Mouse (Mus musculus): ENCODE measurements around the gene C1ra.
"Not testable (repeated sequence)": the region's sequence is repeated elsewhere in the genome, so short reads cannot be mapped to it uniquely, and the experiment has no call there.

The C1ra gene

GRCm38 (mm10) chr6:124512355-124512836 lies at the start of gene C1ra:
TSS of gene C1ra (plus strand) at chr6:124512405.
- DNase-seq = peak; percentile 45

- DNase-seq = no peak
Observed at GRCm38 (mm10) chr6:124463881-124464291, 48.3 kb upstream of the C1ra start.

DNA sequence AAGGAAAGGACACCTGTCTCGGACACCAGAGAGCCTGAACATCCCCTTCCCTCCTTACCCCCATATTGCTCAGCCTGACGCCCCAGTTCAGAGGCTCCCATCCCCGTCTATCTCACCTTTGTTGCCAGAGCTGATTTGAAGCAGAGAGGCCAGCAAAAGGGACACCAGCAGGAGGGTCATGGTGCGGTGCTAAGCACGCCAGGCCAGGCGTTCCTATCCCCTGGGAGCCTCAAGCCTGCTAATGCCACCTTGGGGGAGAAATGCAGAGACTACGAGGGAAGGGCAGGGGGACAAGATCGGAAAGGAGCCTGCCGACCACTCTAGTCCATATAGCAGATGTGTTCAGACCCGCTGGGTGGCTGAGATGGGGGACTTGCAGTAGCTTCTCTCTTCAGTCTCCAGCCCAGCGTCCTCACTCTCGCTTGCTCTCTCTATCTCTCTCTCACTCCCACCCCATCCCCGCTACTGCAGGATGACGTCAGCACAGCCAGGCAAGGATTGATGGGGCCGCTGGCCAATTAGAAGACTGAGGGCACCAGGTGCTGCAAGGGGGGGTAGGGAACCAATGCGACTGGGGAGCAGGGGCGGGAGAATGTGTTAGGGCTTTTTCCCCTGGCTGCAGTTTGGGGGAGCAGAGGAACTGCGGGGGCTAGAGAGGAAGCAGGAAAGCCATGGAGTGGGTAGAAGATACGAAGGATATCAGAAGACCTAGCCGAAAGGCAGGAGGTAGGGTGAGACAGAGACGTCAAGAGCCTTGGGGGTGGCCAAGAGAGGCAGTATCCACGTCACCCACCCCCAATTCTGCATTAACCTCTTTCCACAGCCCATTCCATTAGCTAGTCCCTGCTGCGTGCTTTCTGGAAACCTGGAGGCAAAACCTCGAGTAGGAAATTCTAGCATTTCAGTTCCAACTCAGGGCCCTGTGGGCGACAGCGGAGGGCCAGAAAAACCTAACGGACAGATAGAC lies 47.6 kb upstream of the C1ra start, which contains the start of gene Clstn3:
Gene Clstn3 (minus strand): TSS at position 490 of the 967 bp plus-strand sequence.
- peak; percentile 46 for DNase-seq

- no peak for DNase-seq
Observed at GRCm38 (mm10) chr6:124465299-124465698, 46.9 kb upstream of the C1ra start.

DNA sequence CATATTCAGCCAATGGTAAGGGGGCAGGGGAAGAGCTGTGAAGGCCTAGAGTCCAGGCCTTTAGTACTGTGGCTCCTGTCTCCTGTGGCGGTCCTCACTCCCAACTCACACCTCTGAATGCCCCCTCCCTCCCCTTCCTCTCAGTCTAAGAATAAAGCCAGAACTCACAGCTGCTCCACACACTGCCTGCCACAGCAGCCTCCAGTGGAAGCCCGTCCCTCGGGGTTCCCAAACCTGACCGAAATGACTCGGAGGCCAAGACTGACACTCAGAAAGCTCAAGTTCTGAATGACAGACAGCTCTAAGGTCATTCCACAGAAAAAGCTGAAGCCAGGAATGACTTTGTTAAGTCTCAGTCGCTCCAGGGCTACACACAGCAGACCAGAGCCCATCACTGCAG lies 46.5 kb upstream of the C1ra start:
- no peak for DNase-seq

GRCm38 (mm10) chr6:124471121-124471520 lies 41.1 kb upstream of the C1ra start:
- DNase-seq = no peak

DNA sequence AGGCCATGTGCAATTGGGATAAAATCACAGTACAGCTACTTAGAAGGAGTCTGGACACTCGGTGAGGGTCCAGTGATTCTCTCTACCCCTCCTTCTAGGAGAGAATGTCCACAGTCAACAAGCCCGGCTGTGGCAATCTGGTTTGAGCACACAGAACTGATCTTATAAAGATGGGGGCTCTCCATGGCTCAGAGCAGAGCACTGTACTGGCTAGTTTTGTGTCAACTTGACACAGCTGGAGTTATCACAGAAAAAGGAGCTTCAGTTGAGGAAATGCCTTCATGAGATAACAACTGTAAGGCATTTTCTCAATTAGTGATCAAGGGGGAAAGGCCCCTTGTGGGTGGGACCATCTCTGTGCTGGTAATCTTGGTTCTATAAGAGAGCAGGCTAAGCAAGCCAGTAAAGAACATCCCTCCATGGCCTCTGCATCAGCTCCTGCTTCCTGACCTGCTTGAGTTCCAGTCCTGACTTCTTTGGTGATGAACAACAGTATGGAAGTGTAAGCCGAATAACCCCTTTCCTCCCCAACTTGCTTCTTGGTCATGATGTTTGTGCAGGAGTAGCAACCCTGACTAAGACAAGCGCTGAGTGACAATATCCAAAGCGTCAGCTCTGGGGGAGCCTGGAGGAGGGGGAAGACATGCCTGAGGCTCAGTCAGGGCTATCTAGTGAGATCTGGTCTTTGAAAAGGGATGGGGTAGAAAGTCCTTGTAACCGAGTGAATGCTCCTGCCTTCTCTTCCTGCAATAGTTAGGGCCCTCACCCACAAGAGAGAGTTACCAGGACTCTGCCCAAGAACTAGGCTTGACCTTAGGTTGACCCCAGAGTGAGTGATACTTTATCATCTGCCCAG lies 40.2 kb upstream of the C1ra start:
- DNase-seq = not testable (repeated sequence)

DNA sequence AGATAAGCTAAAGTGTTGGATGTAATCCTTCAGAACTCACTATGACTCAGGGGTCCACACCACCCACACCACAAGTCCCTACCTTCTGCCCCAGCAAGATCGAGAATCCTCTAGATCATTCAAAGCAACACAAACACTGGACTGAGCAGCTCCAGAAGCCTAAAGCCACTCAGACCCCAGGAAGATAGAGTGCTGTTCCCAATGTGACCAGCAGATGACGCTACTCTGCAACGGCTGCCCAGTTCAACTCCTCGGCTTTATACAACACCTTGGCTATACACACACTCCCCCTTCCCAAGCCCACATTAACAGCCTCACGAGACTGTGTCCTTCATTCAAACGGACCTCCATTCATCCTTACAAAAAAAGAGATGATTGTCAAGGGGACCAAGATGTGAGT lies 39.4 kb upstream of the C1ra start:
- DNase-seq = peak; percentile 28

- DNase-seq = no peak
Observed at GRCm38 (mm10) chr6:124474621-124475020, 37.6 kb upstream of the C1ra start.

- DNase-seq = not testable (repeated sequence)
Observed at GRCm38 (mm10) chr6:124475335-124476075, 36.7 kb upstream of the C1ra start.

GRCm38 (mm10) chr6:124476216-124476615 lies 36.0 kb upstream of the C1ra start:
- DNase-seq = no peak

GRCm38 (mm10) chr6:124476796-124477195 lies 35.4 kb upstream of the C1ra start:
- no peak for DNase-seq

DNA sequence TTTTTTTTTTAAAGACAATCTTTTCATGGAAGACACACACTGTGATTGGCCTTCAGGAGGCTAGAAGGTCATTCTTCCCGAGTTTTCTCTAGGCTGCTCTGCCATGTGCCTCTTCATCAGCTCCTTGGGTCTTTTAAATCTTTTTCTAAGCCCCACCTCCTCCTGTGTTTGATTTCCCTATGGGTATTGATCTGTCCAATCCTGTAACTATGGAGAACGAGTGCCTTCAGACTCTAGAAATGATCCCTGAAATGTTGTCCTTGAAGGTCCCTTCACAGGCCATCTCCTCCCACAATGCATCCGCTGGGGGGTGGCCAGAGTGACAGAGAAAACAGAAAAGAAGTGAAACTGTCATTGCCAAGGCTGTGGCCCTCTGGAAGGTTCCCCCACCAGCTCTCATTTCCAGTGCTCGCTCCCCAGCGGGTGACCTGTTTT lies 35.0 kb upstream of the C1ra start:
- no peak for DNase-seq

DNA sequence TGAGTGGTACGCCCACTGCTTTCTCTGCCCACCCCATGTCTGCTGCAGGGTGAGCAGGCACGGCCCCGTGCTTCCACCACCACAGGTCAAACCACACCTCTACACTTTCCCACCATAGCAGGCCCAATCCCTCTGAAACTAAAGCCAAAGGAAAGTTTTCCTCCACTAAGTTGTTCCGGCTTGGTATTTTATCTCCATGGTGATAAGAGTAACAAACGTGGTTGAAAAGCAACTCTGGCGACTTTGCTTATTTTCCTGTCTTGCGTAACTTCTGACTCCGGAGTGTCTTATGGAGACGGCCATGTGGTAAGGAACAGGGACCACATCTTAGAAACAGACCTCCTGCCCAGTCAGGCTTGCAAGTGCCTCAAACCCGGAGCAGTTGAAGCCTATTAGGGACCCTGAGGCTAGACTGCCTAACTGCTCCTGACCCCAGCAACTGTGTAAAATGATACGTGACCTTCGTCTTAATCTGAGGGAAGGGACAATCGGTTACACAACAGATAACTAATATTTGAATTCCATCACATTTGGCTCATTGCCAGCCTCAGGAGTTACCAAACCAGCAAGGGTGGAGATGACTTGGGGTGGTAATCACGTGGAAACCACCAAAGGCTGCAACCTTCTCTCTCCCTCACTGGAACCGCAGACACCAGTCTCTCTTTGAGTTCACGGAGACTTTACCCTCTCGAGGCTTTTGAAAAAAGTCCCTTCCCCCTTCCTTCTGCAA lies 34.1 kb upstream of the C1ra start:
- DNase-seq = no peak

DNA sequence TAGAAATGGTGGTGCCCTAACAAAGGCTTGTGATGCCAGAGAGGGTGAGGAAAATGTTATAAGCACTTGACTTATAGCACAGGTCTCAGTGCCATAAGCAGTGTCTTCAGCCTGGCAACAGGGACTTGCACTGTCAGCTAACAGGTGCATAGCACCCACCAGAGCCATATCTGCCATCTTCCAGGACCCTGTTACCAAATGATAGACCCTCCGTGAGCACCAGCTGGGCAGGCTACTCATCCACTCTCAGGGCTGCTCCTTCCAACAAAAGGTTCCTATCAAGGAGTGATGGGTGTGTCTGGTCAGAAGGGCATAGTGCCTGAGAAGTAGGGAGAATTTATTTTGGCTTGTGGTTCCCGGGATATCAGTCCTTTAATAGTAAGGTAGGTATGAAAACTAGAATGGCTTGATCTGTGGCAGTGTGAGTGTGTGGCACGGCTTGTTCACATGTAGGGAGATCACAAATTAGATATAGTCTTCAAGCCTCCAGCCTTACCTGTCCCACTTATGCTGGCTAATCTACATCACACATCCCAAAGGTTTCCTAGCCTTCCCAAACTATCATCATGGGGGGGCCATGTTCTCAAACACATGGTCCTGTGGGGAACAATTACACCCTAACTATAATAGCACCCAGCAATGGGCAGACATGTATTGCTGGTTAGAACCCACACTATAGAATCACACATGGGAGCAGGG lies 33.2 kb upstream of the C1ra start:
- DNase-seq = no peak

- DNase-seq = no peak
Observed at GRCm38 (mm10) chr6:124479573-124479930, 32.7 kb upstream of the C1ra start.

- no peak for DNase-seq
Observed at GRCm38 (mm10) chr6:124480295-124480694, 31.9 kb upstream of the C1ra start.

GRCm38 (mm10) chr6:124481571-124481970 lies 30.6 kb upstream of the C1ra start:
- DNase-seq = peak; percentile 76

- not testable (repeated sequence) for DNase-seq
Observed at GRCm38 (mm10) chr6:124483831-124484230, 28.4 kb upstream of the C1ra start.

DNA sequence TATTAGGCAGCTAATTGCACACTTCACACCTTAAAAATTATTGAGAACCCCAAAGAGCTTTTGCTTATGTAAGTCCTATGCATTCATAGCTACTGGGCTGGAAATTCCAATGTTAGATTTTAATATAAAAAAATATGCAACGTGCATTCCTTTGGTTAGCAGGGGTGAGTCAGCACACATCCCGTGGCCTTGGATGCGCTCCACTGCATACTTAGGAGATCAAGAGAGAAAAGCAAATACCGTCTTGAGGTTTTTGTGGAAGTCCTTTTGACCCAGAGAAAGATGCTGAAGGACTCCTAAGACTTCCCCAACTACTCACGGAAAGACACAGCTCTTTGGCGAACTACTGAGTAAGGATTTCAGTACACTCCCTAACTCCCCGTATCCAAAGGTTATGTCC lies 27.4 kb upstream of the C1ra start:
- peak; percentile 22 for DNase-seq
